Mouse (Mus musculus): ENCODE results near the gene Ehbp1. TPM values are rescaled to one million over a fixed set of nuclear protein-coding genes. Genes with fewer than 3 reads are reported as not detected.

Ehbp1 gene
- total and polyA plus RNA-seq, 3 experiments, result 2.5 to 4.0 (median 3.1) TPM

DNA sequence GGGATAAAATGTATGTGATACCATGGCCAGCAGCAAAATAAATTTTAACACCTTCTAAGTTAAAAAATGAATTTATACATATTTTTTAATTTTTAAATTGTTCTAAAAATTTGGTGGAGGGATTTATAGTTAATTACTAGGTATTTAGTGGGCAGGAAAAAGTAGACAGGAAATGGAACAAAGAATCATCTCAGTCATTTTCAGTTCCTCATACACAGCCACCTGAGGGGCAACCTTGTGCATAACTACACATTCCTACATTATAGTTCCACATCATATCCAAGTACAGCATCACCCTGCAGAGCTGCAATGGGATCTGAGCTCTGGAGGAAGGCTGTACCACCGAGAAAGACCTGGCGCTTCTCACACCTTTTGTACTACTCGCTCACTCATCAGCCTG lies 373.2 kb downstream of the Ehbp1 start (continued):
- 0 out of 2 replicates have a peak, but pooled peaks have one; percentile 46 for TF ChIP-seq MEF2A (IDR thresholded peaks at IDR 0.05; ENCODE audit: borderline replicate concordance, low read depth, low read length)
- no peak for TF ChIP-seq POLR2A (IDR thresholded peaks at IDR 0.05; ENCODE audit: low read depth, low read length)
- TF ChIP-seq SMC3 (IDR thresholded peaks at IDR 0.05; ENCODE audit: low read depth, low read length), result no peak
- no peak for TF ChIP-seq CTCF (conservative IDR thresholded peaks at IDR 0.05 in 1 of 2, IDR thresholded peaks at IDR 0.05 in 1 of 2; ENCODE audit: low read depth in 2 of 2, low read length in 2 of 2)
- no peak for TF ChIP-seq USF2 (conservative IDR thresholded peaks at IDR 0.05; ENCODE audit: low read depth, low read length)
- no peak; the same call in 1 of the 2 replicates for TF ChIP-seq ETS1 (conservative IDR thresholded peaks at IDR 0.05; ENCODE audit: low read depth, low read length)
- TF ChIP-seq MXI1 (IDR thresholded peaks at IDR 0.05; ENCODE audit: low read depth, low read length), result no peak
- no peak for TF ChIP-seq E2F4 (IDR thresholded peaks at IDR 0.05; ENCODE audit: insufficient replicate concordance, low read depth, low read length)
- TF ChIP-seq PAX5 (IDR thresholded peaks at IDR 0.05; ENCODE audit: low read length), result no peak
- TF ChIP-seq EP300 (IDR thresholded peaks at IDR 0.05; ENCODE audit: low read length), result peak; percentile 100
- TF ChIP-seq HCFC1 (IDR thresholded peaks at IDR 0.05; ENCODE audit: low read depth, low read length), result no peak

Other genes starting within 250 kb of the Ehbp1 start
- gene Tmem17, start 169.8 kb upstream of the Ehbp1 start, total RNA-seq (2012; rRNA removed), result 3.8 and 4.2 TPM in 2 replicates
- gene Tmem17, start 169.8 kb upstream of the Ehbp1 start, total RNA-seq (2014; rRNA removed), result 15.6 and 17.2 TPM in 2 replicates
- 7.4 TPM in 2 replicates for gene Tmem17, start 169.8 kb upstream of the Ehbp1 start, polyA plus RNA-seq (2012; ENCODE audit: insufficient read length, low read depth)

Measured in CH12.LX (cell line).